Mouse (Mus musculus) lung, embryonic 16.5 days (tissue): ENCODE results near the gene Hoxc11. TPM values are rescaled to one million over a fixed set of nuclear protein-coding genes. Genes with fewer than 3 reads are reported as not detected.

ENCODE experiments used
- ATAC-seq: fragments of 200-750 bp; cut with Nextera tagmentation; 2 replicates; pipeline ENCODE4 v1.8.0; 2017; ENCODE audit warnings: low read depth, mild to moderate bottlenecking, moderate library complexity
- H3K27ac ChIP-seq: fragments of 300-500 bp; sonication (generic); 2 replicates; pipeline ENCODE4 v1.5.1; 2014; ENCODE audit warnings: mild to moderate bottlenecking, control low read depth, low read length
- H3K27me3 ChIP-seq: fragments of 300-500 bp; sonication (generic); 2 replicates; pipeline ENCODE4 v1.6.1; 2014; ENCODE audit warnings: low read depth, low read length, mixed read lengths; ENCODE audit not compliant: control insufficient read depth, insufficient read depth
- H3K36me3 ChIP-seq: fragments of 300-500 bp; sonication (generic); 2 replicates; pipeline ENCODE4 v1.6.1; 2014; ENCODE audit warnings: low read length; ENCODE audit not compliant: control insufficient read depth, insufficient read depth
- H3K4me1 ChIP-seq: fragments of 300-500 bp; sonication (generic); replicated peaks from 2 replicates; pipeline ENCODE4 v1.6.1; 2014; ENCODE audit warnings: low read length, mixed read lengths; ENCODE audit not compliant: control insufficient read depth, insufficient read depth
- H3K4me2 ChIP-seq: fragments of 300-500 bp; sonication (generic); 2 replicates; pipeline ENCODE4 v1.6.1; 2014; ENCODE audit warnings: low read depth, low read length, control low read depth
- H3K4me3 ChIP-seq: fragments of 300-500 bp; sonication (generic); 2 replicates; pipeline ENCODE4 v1.5.1; 2014; ENCODE audit warnings: mild to moderate bottlenecking, low read length, control low read depth
- H3K9ac ChIP-seq: fragments of 300-500 bp; sonication (generic); 2 replicates; pipeline ENCODE4 v1.6.1; 2014; ENCODE audit warnings: low read length, control low read depth
- H3K9me3 ChIP-seq: fragments of 300-500 bp; sonication (generic); 2 replicates; pipeline ENCODE4 v1.6.1; 2016; ENCODE audit warnings: low read length; ENCODE audit not compliant: control insufficient read depth
- WGBS: fragments of 180-500 bp; shearing (Covaris S2); extraction: QIAGEN DNeasy Blood & Tissue Kit; methylation state at CpG from one replicate; pipeline ENCODE4 v1.1.7; 2014; 5-methylcytosine and 5-hydroxymethylcytosine counted together
- polyA plus RNA-seq: library from polyadenylated mRNA; unstranded; fragments of >200 nt; fragmentation: Nextera tagmentation; extraction: Ambion mirVana; gene quantifications from 2 replicates; pipeline ENCODE4 v1.2.1, GENCODE M21; 2015

Gene Hoxc11
- not detected in 2 replicates for polyA plus RNA-seq

- Histone ChIP-seq H3K9me3 (no peaks in the 10 kb centered on the region), H3K4me2 (no peak within 1 kb of the TSS), H3K36me3 (no peaks in the 10 kb centered on the region), H3K27me3 (peaks cover 93% of the 10 kb centered on the region), H3K9ac (no peak within 1 kb of the TSS), H3K4me1 (no peaks in the 10 kb centered on the region), H3K27ac (no peak within 1 kb of the TSS), H3K4me3 (no peak within 1 kb of the TSS)
- ATAC-seq, result 0 out of 2 replicates have a peak, but pooled peaks have one; percentile 10
- 1% methylated on average over 57 of the region's 57 CpGs for WGBS
Observed at GRCm38 (mm10) chr15:102954192-102955006, at the start of gene Hoxc11. Gene Hoxc11, plus strand, starts transcription at chr15:102954427.

GRCm38 (mm10) chr15:102904946-102905345 is 49.3 kb upstream of the Hoxc11 start:
- ATAC-seq, result no peak
- H3K36me3 ChIP-seq, result no peaks in the 10 kb centered on the region
- no peak overlapping the region for H3K4me3 ChIP-seq
- no peak overlapping the region for H3K9ac ChIP-seq
- no peaks in the 10 kb centered on the region for H3K4me1 ChIP-seq
- H3K4me2 ChIP-seq, result no peak overlapping the region
- H3K9me3 ChIP-seq, result no peaks in the 10 kb centered on the region
- no peak overlapping the region for H3K27ac ChIP-seq
- WGBS, result 24% methylated on average over 1 of the region's 1 CpGs
- peaks cover 65% of the 10 kb centered on the region for H3K27me3 ChIP-seq

GRCm38 (mm10) chr15:102909536-102909935 is 44.7 kb upstream of the Hoxc11 start:
- 2% methylated on average over 4 of the region's 4 CpGs for WGBS
- Histone ChIP-seq H3K27me3 (peaks cover 83% of the 10 kb centered on the region), H3K4me3 (no peak overlapping the region), H3K9me3 (no peaks in the 10 kb centered on the region), H3K9ac (no peak overlapping the region), H3K4me1 (no peaks in the 10 kb centered on the region), H3K4me2 (no peak overlapping the region), H3K27ac (no peak overlapping the region), H3K36me3 (no peaks in the 10 kb centered on the region)
- ATAC-seq, result no peak

GRCm38 (mm10) chr15:102910038-102910437 is 44.2 kb upstream of the Hoxc11 start:
- under 1% methylated on average over 18 of the region's 18 CpGs for WGBS
- Histone ChIP-seq H3K4me2 (no peak overlapping the region), H3K9ac (no peak overlapping the region), H3K27ac (no peak overlapping the region), H3K27me3 (peaks cover 84% of the 10 kb centered on the region), H3K9me3 (no peaks in the 10 kb centered on the region), H3K4me3 (no peak overlapping the region), H3K36me3 (no peaks in the 10 kb centered on the region), H3K4me1 (no peaks in the 10 kb centered on the region)
- no peak for ATAC-seq

- Histone ChIP-seq H3K27me3 (peaks cover 81% of the 10 kb centered on the region), H3K9me3 (no peaks in the 10 kb centered on the region), H3K36me3 (no peaks in the 10 kb centered on the region), H3K4me3 (no peak overlapping the region), H3K27ac (no peak overlapping the region), H3K9ac (no peak overlapping the region), H3K4me1 (no peaks in the 10 kb centered on the region), H3K4me2 (no peak overlapping the region)
- no peak for ATAC-seq
- WGBS, result under 1% methylated on average over 22 of the region's 22 CpGs
Observed at GRCm38 (mm10) chr15:102910496-102911095, 43.6 kb upstream of the Hoxc11 start.

- ATAC-seq, result no peak
- no peaks in the 10 kb centered on the region for H3K9me3 ChIP-seq
- H3K36me3 ChIP-seq, result no peaks in the 10 kb centered on the region
- H3K4me1 ChIP-seq, result no peaks in the 10 kb centered on the region
- peaks cover 88% of the 10 kb centered on the region for H3K27me3 ChIP-seq
- no peak overlapping the region for H3K27ac ChIP-seq
- no peak overlapping the region for H3K9ac ChIP-seq
- WGBS, result 1% methylated on average over 19 of the region's 19 CpGs
- no peak overlapping the region for H3K4me2 ChIP-seq
- no peak overlapping the region for H3K4me3 ChIP-seq
Observed at GRCm38 (mm10) chr15:102913038-102913585, 41.1 kb upstream of the Hoxc11 start.

GRCm38 (mm10) chr15:102917972-102918572 is 36.2 kb upstream of the Hoxc11 start:
- 1% methylated on average over 20 of the region's 20 CpGs for WGBS
- Histone ChIP-seq H3K4me1 (0 out of 2 replicates have a peak, but pooled peaks cover 3% of the 10 kb centered on the region), H3K9ac (no peak overlapping the region), H3K4me3 (no peak overlapping the region), H3K36me3 (no peaks in the 10 kb centered on the region), H3K27ac (no peak overlapping the region), H3K27me3 (peaks cover 92% of the 10 kb centered on the region), H3K9me3 (no peaks in the 10 kb centered on the region), H3K4me2 (no peak overlapping the region)
- no peak for ATAC-seq

- no peak overlapping the region for H3K4me2 ChIP-seq
- H3K27ac ChIP-seq, result no peak overlapping the region
- peaks cover 93% of the 10 kb centered on the region for H3K27me3 ChIP-seq
- 0 out of 2 replicates have a peak, but pooled peaks cover 3% of the 10 kb centered on the region for H3K4me1 ChIP-seq
- no peaks in the 10 kb centered on the region for H3K36me3 ChIP-seq
- no peak overlapping the region for H3K4me3 ChIP-seq
- no peak overlapping the region for H3K9ac ChIP-seq
- no peak for ATAC-seq
- 3% methylated on average over 7 of the region's 7 CpGs for WGBS
- no peaks in the 10 kb centered on the region for H3K9me3 ChIP-seq
Observed at GRCm38 (mm10) chr15:102918611-102919265, 35.5 kb upstream of the Hoxc11 start.
